Mouse (Mus musculus) ES-E14 (cell line): ENCODE measurements around the gene Tex52. TPM values are rescaled to one million over a fixed set of nuclear protein-coding genes. Genes with fewer than 3 reads are reported as not detected.

Experiments
- DNase-seq: peaks from one replicate; pipeline ENCODE4 v3.0.0-alpha.2; 2013; ENCODE audit warnings: low read depth, low spot score
- H3K27ac ChIP-seq: 2 replicates; pipeline ENCODE4 v1.5.1; 2012; ENCODE audit warnings: low read depth, mild to moderate bottlenecking, low read length, moderate library complexity, mixed read lengths; ENCODE audit not compliant: poor library complexity, insufficient read depth, severe bottlenecking
- H3K36me3 ChIP-seq: 2 replicates; pipeline ENCODE4 v1.6.1; 2012; ENCODE audit warnings: mild to moderate bottlenecking, low read length, moderate library complexity, mixed read lengths; ENCODE audit not compliant: control insufficient read depth, poor library complexity, insufficient read depth, severe bottlenecking
- H3K4me1 ChIP-seq, 2 experiments: fragments of 150-350 bp in 1 of 2; sonication (generic) in 1 of 2; 2 replicates each; pipeline ENCODE4 v1.6.1; 2012; ENCODE audit warnings: low read length in 2 of 2, mild to moderate bottlenecking in 1 of 2, mixed read lengths in 1 of 2; ENCODE audit not compliant: control insufficient read depth in 2 of 2, insufficient read depth in 2 of 2, poor library complexity in 1 of 2
- H3K4me3 ChIP-seq, 2 experiments: fragments of 150-350 bp in 1 of 2; sonication (generic) in 1 of 2; 2 replicates each; pipeline ENCODE4 v1.5.1; 2012; ENCODE audit warnings: low read length in 2 of 2, low read depth in 1 of 2, mild to moderate bottlenecking in 1 of 2, mixed read lengths in 1 of 2; ENCODE audit not compliant: insufficient read depth in 1 of 2, poor library complexity in 1 of 2, severe bottlenecking in 1 of 2
- H3K9ac ChIP-seq: 2 replicates; pipeline ENCODE4 v1.6.1; 2012; ENCODE audit warnings: low read depth, mild to moderate bottlenecking, low read length, mixed read lengths; ENCODE audit not compliant: poor library complexity, insufficient read depth, severe bottlenecking
- H3K9me3 ChIP-seq: fragments of 150-350 bp; sonication (generic); 2 replicates; pipeline ENCODE4 v1.6.1; 2012; ENCODE audit warnings: low read depth, mild to moderate bottlenecking, low read length; ENCODE audit not compliant: control insufficient read depth, insufficient read depth
- CHD2 ChIP-seq: IDR thresholded peaks from 2 replicates; pipeline ENCODE4 v1.6.1; 2014; ENCODE audit warnings: mild to moderate bottlenecking, low read depth, low read length, inconsistent platforms
- HCFC1 ChIP-seq: IDR thresholded peaks from 2 replicates; pipeline ENCODE4 v1.6.1; 2012; ENCODE audit warnings: low read length, inconsistent platforms, borderline replicate concordance; ENCODE audit not compliant: insufficient read depth
- MAFK ChIP-seq: IDR thresholded peaks from 2 replicates; pipeline ENCODE4 v1.6.1; 2014; ENCODE audit warnings: mild to moderate bottlenecking, low read depth, low read length, inconsistent platforms; ENCODE audit not compliant: insufficient read depth
- ZC3H11A ChIP-seq: IDR thresholded peaks from 2 replicates; pipeline ENCODE4 v1.6.1; 2012; ENCODE audit warnings: low read depth, mild to moderate bottlenecking, inconsistent platforms, low read length, borderline replicate concordance
- ZNF384 ChIP-seq: IDR thresholded peaks from 2 replicates; pipeline ENCODE4 v1.6.1; 2012; ENCODE audit warnings: low read depth, low read length, inconsistent platforms
- in situ Hi-C, 2 experiments: fragments of 600-800 bp; cut with MboI; formaldehyde crosslinking; loops; one replicate each; pipeline ENCODE4 v1.15.1; 2025; ENCODE audit warnings: low sequenced_read_pairs in 2 of 2, inconsistent platforms in 1 of 2; ENCODE audit not compliant: unreplicated experiment in 2 of 2
- total RNA-seq: library from RNA; depleted of rRNA; stranded (reverse); fragments of 300-350 nt; gene quantifications from 2 replicates; pipeline ENCODE4 v1.2.3, GENCODE M21; 2012

Gene Tex52
- total RNA-seq, 1 experiment = not detected

- H3K27ac ChIP-seq = no peak overlapping the region
- H3K9ac ChIP-seq = no peak overlapping the region
- TF ChIP-seq HCFC1 = no peak
- TF ChIP-seq MAFK = no peak
- no peak for TF ChIP-seq ZNF384
- TF ChIP-seq CHD2 = no peak
- no peak for TF ChIP-seq ZC3H11A
- H3K4me3 ChIP-seq = no peak overlapping the region
- DNase-seq = no peak
- peaks cover 3% of the 10 kb centered on the region; the same call in 1 of the 2 replicates for H3K36me3 ChIP-seq
- in situ Hi-C loops = no loop called here
- no peaks in the 10 kb centered on the region for H3K9me3 ChIP-seq
- peaks cover 3 to 4% of the 10 kb centered on the region in 2 experiments; a peak in 1 of 4 replicates for H3K4me1 ChIP-seq
Measured at GRCm38 (mm10) chr6:128421036-128421435, 45.8 kb downstream of the Tex52 start.

GRCm38 (mm10) chr6:128421480-128421879 is 46.2 kb downstream of the Tex52 start:
- Histone ChIP-seq H3K9me3 (no peaks in the 10 kb centered on the region), H3K4me1 (peaks cover 3 to 4% of the 10 kb centered on the region in 2 experiments; a peak in 1 of 4 replicates), H3K4me3 (no peak overlapping the region), H3K27ac (no peak overlapping the region; the same call in 1 of the 2 replicates), H3K36me3 (peaks cover 3% of the 10 kb centered on the region; the same call in 1 of the 2 replicates), H3K9ac (no peak overlapping the region)
- TF ChIP-seq HCFC1 (no peak), MAFK (no peak), ZC3H11A (no peak), CHD2 (no peak)
- in situ Hi-C loops = no loop called here
- no peak for DNase-seq

- DNase-seq = no peak
- H3K4me1 ChIP-seq = peaks cover 3 to 4% of the 10 kb centered on the region in 2 experiments; a peak in 1 of 4 replicates
- TF ChIP-seq MAFK = no peak
- in situ Hi-C loops = no loop called here
- no peaks in the 10 kb centered on the region for H3K9me3 ChIP-seq
- H3K27ac ChIP-seq = peak overlapping the region; percentile 51; the same call in 1 of the 2 replicates
- peak overlapping the region; percentile 82 to 88 for H3K4me3 ChIP-seq
- H3K36me3 ChIP-seq = peaks cover 3% of the 10 kb centered on the region; the same call in 1 of the 2 replicates
- H3K9ac ChIP-seq = peak overlapping the region; percentile 97
Measured at GRCm38 (mm10) chr6:128423496-128424268, 48.4 kb downstream of the Tex52 start.

- DNase-seq = peak; percentile 92
- in situ Hi-C loops = no loop called here
- Histone ChIP-seq H3K27ac (peak within 1 kb of the TSS; percentile 97), H3K9ac (peak within 1 kb of the TSS; percentile 97), H3K4me1 (peaks cover 3 to 4% of the 10 kb centered on the region in 2 experiments; a peak in 1 of 4 replicates), H3K4me3 (peak within 1 kb of the TSS; percentile 82 to 88), H3K9me3 (no peaks in the 10 kb centered on the region), H3K36me3 (peaks cover 4% of the 10 kb centered on the region)
- no peak for TF ChIP-seq CHD2
- peak; percentile 67; the same call in 1 of the 2 replicates for TF ChIP-seq MAFK
- peak; percentile 66; the same call in 1 of the 2 replicates for TF ChIP-seq HCFC1
- TF ChIP-seq ZC3H11A = no peak
- no peak for TF ChIP-seq ZNF384
Measured at GRCm38 (mm10) chr6:128424269-128425019, 49.2 kb downstream of the Tex52 start, which contains the start of gene Itfg2. Gene Itfg2, minus strand, starts transcription at chr6:128424931.
